ENCODE assay signal across 9 mouse cellular contexts in the genomic region with DNA sequence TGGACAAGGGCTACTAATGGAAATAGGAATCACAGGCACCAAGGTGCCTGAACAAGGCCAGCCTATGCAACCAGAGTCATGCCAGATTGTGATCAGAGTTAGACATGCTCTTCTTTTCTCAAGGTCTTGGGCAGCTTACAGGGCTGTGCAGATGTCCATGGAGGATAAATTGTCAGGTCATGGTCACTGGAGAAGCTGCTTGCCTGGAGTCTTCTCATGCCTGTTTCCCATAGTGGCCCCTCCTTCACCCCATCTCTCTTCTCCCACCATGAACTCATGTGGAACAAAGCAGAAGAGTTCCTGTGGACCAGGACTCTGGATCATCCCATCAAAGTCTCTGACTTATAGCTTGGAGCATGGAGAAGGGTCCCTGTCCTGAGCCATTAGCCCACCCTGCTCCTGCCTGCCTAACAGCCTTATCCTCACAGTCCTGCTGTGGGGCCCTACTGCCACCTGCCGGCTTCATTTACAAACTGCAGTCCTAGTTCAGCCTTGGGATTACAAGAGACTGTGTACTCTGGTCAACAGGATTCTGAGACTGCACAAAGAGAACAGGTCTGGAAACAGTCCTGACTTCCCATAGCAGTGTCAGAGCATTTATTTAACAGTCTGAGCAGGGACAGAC. TPM values are rescaled to one million over a fixed set of nuclear protein-coding genes. Genes with fewer than 3 reads are reported as not detected.
DNase-seq lines count a peak whose midpoint lies in the region; ATAC-seq and TF ChIP-seq lines count a peak whose summit lies in the region.
"Had no signal": no experiment of that assay in that cellular context is flagged by ENCODE, and none has a peak within 500 bp of the region (broad histone marks: within the 10 kb centered on the region; RNA-seq: fewer than 3 reads in every experiment).

No protein-coding gene starts in this region.

- H3K27me3 ChIP-seq in kidney, adult 2 months (replicated peaks; ENCODE audit: control insufficient read depth, insufficient read depth, low read length) = no peaks in the 10 kb centered on the region
- H3K27me3 ChIP-seq in midbrain, embryonic 14.5 days (ENCODE audit: control insufficient read depth, insufficient read depth, low read length) = no peaks in the 10 kb centered on the region
- H3K27me3 ChIP-seq in splenic B cell, adult 2 months (ENCODE audit: control insufficient read depth, insufficient read depth, low read length, poor library complexity, severe bottlenecking) = no peaks in the 10 kb centered on the region

- WGBS in kidney, adult 2 months = 0% methylated on average over 1 of the region's 1 CpGs
- WGBS in midbrain, embryonic 14.5 days = 0% methylated on average over 1 of the region's 1 CpGs

- H3K4me3 ChIP-seq in kidney, adult 2 months (ENCODE audit: insufficient read depth, low read depth, low read length) = no peak overlapping the region
- no peak overlapping the region for H3K4me3 ChIP-seq in midbrain, embryonic 14.5 days (replicated peaks; ENCODE audit: low read depth, low read length)

- H3K4me2 ChIP-seq in midbrain, embryonic 14.5 days (ENCODE audit: low read length) = no peak overlapping the region

- intact Hi-C loops in heart, postnatal 25 days (cut with DNase I) = loop anchor here (1.0 to 5.0 kb wide), 5 partner anchors 70 to 428 kb away; no protein-coding TSS in a partner anchor
- intact Hi-C loops in gastrocnemius, postnatal 14 days (cut with DNase I; ENCODE audit: low total_unique reads) = loop anchor here (2.0 to 5.0 kb wide), 2 partner anchors 375 to 391 kb away; no protein-coding TSS in a partner anchor
- intact Hi-C loops in left cerebral cortex, postnatal 4 days (cut with DNase I) = loop anchor here (2.0 to 5.0 kb wide), 2 partner anchors 140 to 373 kb away; a partner anchor contains a TSS

- no peaks in the 10 kb centered on the region for H3K36me3 ChIP-seq in kidney, adult 2 months (ENCODE audit: control insufficient read depth, insufficient read depth, low read length)
- peaks cover 6% of the 10 kb centered on the region; the same call in 1 of the 2 replicates for H3K36me3 ChIP-seq in midbrain, embryonic 14.5 days (ENCODE audit: control insufficient read depth, insufficient read depth, low read length)
- H3K36me3 ChIP-seq in splenic B cell, adult 2 months (ENCODE audit: control insufficient read depth, insufficient read depth, low read length, poor library complexity, severe bottlenecking) = no peaks in the 10 kb centered on the region; the same call in 1 of the 2 replicates

- no peak overlapping the region for H3K9ac ChIP-seq in midbrain, embryonic 14.5 days (replicated peaks; ENCODE audit: low read length)

- TF ChIP-seq CTCF in kidney, adult 2 months (conservative IDR thresholded peaks at IDR 0.05; ENCODE audit: insufficient read depth, insufficient read length, low read depth, low read length) = peak; percentile 97

- H3K4me1 ChIP-seq in kidney, adult 2 months (ENCODE audit: control insufficient read depth, insufficient read depth, low read length) = no peaks in the 10 kb centered on the region
- H3K4me1 ChIP-seq in midbrain, embryonic 14.5 days (ENCODE audit: control insufficient read depth, insufficient read depth, low read length) = no peaks in the 10 kb centered on the region

- no peak overlapping the region for H3K27ac ChIP-seq in kidney, adult 2 months (ENCODE audit: insufficient read depth, low read depth, low read length)
- H3K27ac ChIP-seq in midbrain, embryonic 14.5 days (replicated peaks; ENCODE audit: low read depth, low read length) = no peak overlapping the region

- TF ChIP-seq POLR2A in kidney, adult 2 months (IDR thresholded peaks at IDR 0.05; ENCODE audit: low read depth, low read length) = no peak

- DNase-seq in heart, adult 8-10 months (ENCODE audit: low spot score) = peak; percentile 67
- no peak for DNase-seq in heart, postnatal 25 days (ENCODE audit: low spot score)
- peak; percentile 88 for DNase-seq in embryo, embryonic 10.5 days (ENCODE audit: low spot score)
- peak; percentile 66 for DNase-seq in gastrocnemius, postnatal 14 days
- DNase-seq in kidney, adult 2 months = peak; percentile 68
- peak; percentile 83 for DNase-seq in left cerebral cortex, postnatal 4 days
- DNase-seq in midbrain, embryonic 14.5 days = peak; percentile 89
- DNase-seq in splenic B cell, adult 2 months (ENCODE audit: low read depth, low spot score) = peak; percentile 69

- ATAC-seq in midbrain, embryonic 14.5 days (ENCODE audit: low FRiP score, low TSS enrichment) = peak; percentile 53; the same call in 1 of the 2 replicates

- H3K9me3 ChIP-seq in midbrain, embryonic 14.5 days (ENCODE audit: control insufficient read depth, low read length) = no peaks in the 10 kb centered on the region

RNA-seq across cellular contexts. Expression of a gene that starts 47.8 kb away (rescaled TPM):
- not detected for total RNA-seq in heart, adult 8-10 months (2022)
- total RNA-seq in heart, postnatal 25 days (2021) = not detected
- total RNA-seq in gastrocnemius, postnatal 14 days (2021) = not detected
- not detected in 2 replicates for polyA plus RNA-seq in kidney, adult 2 months (2012; rRNA removed)
- not detected for total RNA-seq in left cerebral cortex, postnatal 4 days (2021)
- polyA plus RNA-seq in midbrain, embryonic 14.5 days (2014; fragmentation: Nextera tagmentation; extraction: Ambion mirVana) = not detected in 2 replicates
- total RNA-seq: neutrophil, adult 5-6 weeks had no signal

RNA-seq across cellular contexts. Expression of a gene that starts 59.5 kb away (rescaled TPM):
- total RNA-seq in heart, adult 8-10 months (2022) = not detected
- not detected for total RNA-seq in heart, postnatal 25 days (2021)
- not detected for total RNA-seq in gastrocnemius, postnatal 14 days (2021)
- polyA plus RNA-seq in kidney, adult 2 months (2012; rRNA removed) = not detected in 2 replicates
- total RNA-seq in left cerebral cortex, postnatal 4 days (2021) = not detected
- not detected in 2 replicates for polyA plus RNA-seq in midbrain, embryonic 14.5 days (2014; fragmentation: Nextera tagmentation; extraction: Ambion mirVana)
- total RNA-seq: neutrophil, adult 5-6 weeks had no signal
